Mouse (Mus musculus) cortical plate, adult 2 months (tissue): ENCODE measurements around the gene Fndc4. TPM values are rescaled to one million over a fixed set of nuclear protein-coding genes. Genes with fewer than 3 reads are reported as not detected.

Experiments used
- H3K27ac ChIP-seq: fragments of 200-500 bp; 2 replicates; pipeline ENCODE4 v1.5.1; 2012; ENCODE audit warnings: low read length, control low read depth, inconsistent platforms; ENCODE audit not compliant: insufficient read depth
- H3K4me1 ChIP-seq: fragments of 200-500 bp; 2 replicates; pipeline ENCODE4 v1.6.1; 2011; ENCODE audit warnings: low read length; ENCODE audit not compliant: control insufficient read depth, insufficient read depth
- H3K4me3 ChIP-seq: fragments of 200-500 bp; 2 replicates; pipeline ENCODE4 v1.5.1; 2011; ENCODE audit warnings: mild to moderate bottlenecking, low read length, control low read depth; ENCODE audit not compliant: insufficient read depth
- CTCF ChIP-seq: fragments of 200-500 bp; IDR thresholded peaks from 2 replicates; pipeline ENCODE4 v1.5.1; 2011; ENCODE audit warnings: mild to moderate bottlenecking, control low read depth, low read length; ENCODE audit not compliant: insufficient read depth; ENCODE audit errors: extremely low read depth
- POLR2A ChIP-seq: fragments of 200-500 bp; IDR thresholded peaks from 2 replicates; pipeline ENCODE4 v1.6.1; 2011; ENCODE audit warnings: mild to moderate bottlenecking, low read length, control low read depth; ENCODE audit not compliant: insufficient read depth; ENCODE audit errors: extremely low read depth
- polyA plus RNA-seq: library from polyadenylated mRNA; depleted of rRNA; stranded (reverse); fragments of >200 nt; gene quantifications from 2 replicates; pipeline ENCODE4 v1.2.3, GENCODE M21; 2012; rRNA removed

Fndc4 gene
- polyA plus RNA-seq, 1 experiment = 172 TPM

- TF ChIP-seq POLR2A = no peak
- no peak for TF ChIP-seq CTCF
- Histone ChIP-seq H3K4me3 (no peak overlapping the region), H3K4me1 (no peaks in the 10 kb centered on the region), H3K27ac (no peak overlapping the region)
Measured at GRCm38 (mm10) chr5:31250716-31251115, 45.2 kb downstream of the Fndc4 start.

Other genes with a start within 250 kb of the Fndc4 start
- 186 and 189 TPM in 2 replicates for gene Atraid, start 247.8 kb downstream of the Fndc4 start, polyA plus RNA-seq
- 32.5 and 34.9 TPM in 2 replicates for gene Slc5a6, start 247.2 kb downstream of the Fndc4 start, polyA plus RNA-seq
- 13.4 and 14.1 TPM in 2 replicates for gene Cad, start 241.3 kb downstream of the Fndc4 start, polyA plus RNA-seq
- gene Dnajc5g, start 189.8 kb downstream of the Fndc4 start, polyA plus RNA-seq = not detected in 2 replicates
- gene Slc30a3, start 187.8 kb downstream of the Fndc4 start, polyA plus RNA-seq = 185 and 189 TPM in 2 replicates
- 0.21 TPM in 1 of 2 replicates, not detected in the other for gene Trim54, start 179.4 kb downstream of the Fndc4 start, polyA plus RNA-seq
- 0.91 and 0.92 TPM in 2 replicates for gene Ucn, start 157.3 kb downstream of the Fndc4 start, polyA plus RNA-seq
- gene Mpv17, start 141.8 kb downstream of the Fndc4 start, polyA plus RNA-seq = 96.7 and 102 TPM in 2 replicates
- gene Gm29609, start 116.2 kb downstream of the Fndc4 start, polyA plus RNA-seq = 2.8 and 3.4 TPM in 2 replicates
- 86.8 and 92.3 TPM in 2 replicates for gene Gtf3c2, start 115.9 kb downstream of the Fndc4 start, polyA plus RNA-seq
- gene Snx17, start 102.9 kb downstream of the Fndc4 start, polyA plus RNA-seq = 87.6 and 90.6 TPM in 2 replicates
- gene Eif2b4, start 102.7 kb downstream of the Fndc4 start, polyA plus RNA-seq = 62.7 and 66.2 TPM in 2 replicates
- 38.1 and 42.1 TPM in 2 replicates for gene Zfp513, start 93.8 kb downstream of the Fndc4 start, polyA plus RNA-seq
- 79.8 and 82.8 TPM in 2 replicates for gene Ppm1g, start 75.4 kb downstream of the Fndc4 start, polyA plus RNA-seq
- 105 and 108 TPM in 2 replicates for gene Nrbp1, start 55.2 kb downstream of the Fndc4 start, polyA plus RNA-seq
- gene Gm9970, start 54.8 kb downstream of the Fndc4 start, polyA plus RNA-seq = not detected in 2 replicates
- gene Krtcap3, start 44.4 kb downstream of the Fndc4 start, polyA plus RNA-seq = 3.9 and 4.0 TPM in 2 replicates
- gene Ift172, start 5.0 kb downstream of the Fndc4 start, polyA plus RNA-seq = 75.1 and 80.4 TPM in 2 replicates
- gene Gckr, start 1.4 kb upstream of the Fndc4 start, polyA plus RNA-seq = 0.53 and 0.98 TPM in 2 replicates
- gene Zfp512, start 156.4 kb upstream of the Fndc4 start, polyA plus RNA-seq = 41.5 and 47.0 TPM in 2 replicates
- gene 4930548H24Rik, start 189.7 kb upstream of the Fndc4 start, polyA plus RNA-seq = not detected in 2 replicates
- gene Gpn1, start 198.7 kb upstream of the Fndc4 start, polyA plus RNA-seq = 21.1 and 22.2 TPM in 2 replicates
- gene Slc4a1ap, start 230.9 kb upstream of the Fndc4 start, polyA plus RNA-seq = 26.0 and 26.9 TPM in 2 replicates
- 14.2 and 15.5 TPM in 2 replicates for gene Supt7l, start 231.7 kb upstream of the Fndc4 start, polyA plus RNA-seq